Comparison of ENCODE assay signal across 19 mouse cellular contexts in genomic region chr11:7182409-7183042, GRCm38 (mm10). TPM values are rescaled to one million over a fixed set of nuclear protein-coding genes. Genes with fewer than 3 reads are reported as not detected.
DNase-seq lines count a peak whose midpoint lies in the region; ATAC-seq lines count a peak whose summit lies in the region.
"Had no signal": no experiment of that assay in that cellular context is flagged by ENCODE, and none has a peak within 500 bp of the region (broad histone marks: within the 10 kb centered on the region; RNA-seq: fewer than 3 reads in every experiment).

No protein-coding gene starts in this region.

- H3K27ac ChIP-seq in intestine, embryonic 14.5 days (ENCODE audit: low read depth) = no peak overlapping the region
- no peak overlapping the region for H3K27ac ChIP-seq in intestine, embryonic 16.5 days (ENCODE audit: low read length)
- H3K27ac ChIP-seq in forebrain, embryonic 15.5 days (replicated peaks) = no peak overlapping the region
- 0 out of 2 replicates have a peak overlapping the region, but pooled peaks have one; percentile 24 for H3K27ac ChIP-seq in midbrain, embryonic 10.5 days (replicated peaks)
- no peak overlapping the region for H3K27ac ChIP-seq in neural tube, embryonic 15.5 days (replicated peaks)
- H3K27ac ChIP-seq in liver, embryonic 12.5 days = no peak overlapping the region
- H3K27ac ChIP-seq: embryonic facial prominence, embryonic 13.5 days; liver, embryonic 13.5 days had no signal

- intact Hi-C loops in gastrocnemius, postnatal 14 days (cut with DNase I; ENCODE audit: low total_unique reads) = loop anchor here (10.0 kb wide), 1 partner anchor 1672 kb away; no protein-coding TSS in a partner anchor

- H3K9ac ChIP-seq in intestine, embryonic 14.5 days (ENCODE audit: low read length) = no peak overlapping the region
- H3K9ac ChIP-seq in intestine, embryonic 16.5 days (ENCODE audit: low read depth, low read length) = no peak overlapping the region
- H3K9ac ChIP-seq in forebrain, embryonic 15.5 days (replicated peaks) = no peak overlapping the region
- H3K9ac ChIP-seq in neural tube, embryonic 15.5 days (replicated peaks) = no peak overlapping the region
- H3K9ac ChIP-seq in liver, embryonic 12.5 days = no peak overlapping the region
- H3K9ac ChIP-seq: embryonic facial prominence, embryonic 13.5 days; liver, embryonic 13.5 days had no signal

- no peaks in the 10 kb centered on the region for H3K9me3 ChIP-seq in intestine, embryonic 14.5 days (ENCODE audit: control insufficient read depth, low read length)
- H3K9me3 ChIP-seq in intestine, embryonic 16.5 days (ENCODE audit: control insufficient read depth, low read length) = no peaks in the 10 kb centered on the region
- H3K9me3 ChIP-seq in forebrain, embryonic 15.5 days = no peaks in the 10 kb centered on the region
- H3K9me3 ChIP-seq in midbrain, embryonic 10.5 days (replicated peaks) = 0 out of 2 replicates have a peak, but pooled peaks cover 3% of the 10 kb centered on the region
- no peaks in the 10 kb centered on the region for H3K9me3 ChIP-seq in neural tube, embryonic 15.5 days (replicated peaks)
- no peaks in the 10 kb centered on the region for H3K9me3 ChIP-seq in liver, embryonic 12.5 days (replicated peaks)
- H3K9me3 ChIP-seq: embryonic facial prominence, embryonic 13.5 days; liver, embryonic 13.5 days had no signal

- no peak for DNase-seq in intestine, embryonic 14.5 days (ENCODE audit: low spot score)
- peak; percentile 54 for DNase-seq in midbrain, embryonic 10.5 days (ENCODE audit: low spot score)
- no peak for DNase-seq in left cerebral cortex, adult 11 months (ENCODE audit: low spot score)
- no peak for DNase-seq in gastrocnemius, postnatal 14 days
- DNase-seq: cerebellum, adult 2 months; heart, adult 11 months; kidney, adult 2 months; liver, embryonic 13.5 days; lung, postnatal 4 days; right cerebral cortex, postnatal 25 days had no signal

- H3K4me2 ChIP-seq in intestine, embryonic 14.5 days (ENCODE audit: low read length) = no peak overlapping the region
- H3K4me2 ChIP-seq in intestine, embryonic 16.5 days (ENCODE audit: low read depth, low read length) = no peak overlapping the region
- no peak overlapping the region for H3K4me2 ChIP-seq in forebrain, embryonic 15.5 days (replicated peaks)
- no peak overlapping the region for H3K4me2 ChIP-seq in neural tube, embryonic 15.5 days
- no peak overlapping the region for H3K4me2 ChIP-seq in liver, embryonic 12.5 days
- H3K4me2 ChIP-seq: embryonic facial prominence, embryonic 13.5 days; liver, embryonic 13.5 days had no signal

- WGBS in intestine, embryonic 14.5 days = 47% methylated on average over 8 of the region's 8 CpGs
- WGBS in intestine, embryonic 16.5 days = 44% methylated on average over 8 of the region's 8 CpGs
- WGBS in forebrain, embryonic 15.5 days = 5% methylated on average over 8 of the region's 8 CpGs
- 17% methylated on average over 8 of the region's 8 CpGs for WGBS in midbrain, embryonic 10.5 days
- 32% methylated on average over 8 of the region's 8 CpGs for WGBS in neural tube, embryonic 15.5 days
- 57% methylated on average over 8 of the region's 8 CpGs for WGBS in liver, embryonic 12.5 days (ENCODE audit: insufficient replicate concordance)

- no peaks in the 10 kb centered on the region for H3K36me3 ChIP-seq in intestine, embryonic 14.5 days (ENCODE audit: control insufficient read depth, insufficient read depth, low read length)
- no peaks in the 10 kb centered on the region for H3K36me3 ChIP-seq in intestine, embryonic 16.5 days (ENCODE audit: control insufficient read depth, insufficient read depth, low read length)
- no peaks in the 10 kb centered on the region for H3K36me3 ChIP-seq in forebrain, embryonic 15.5 days
- no peaks in the 10 kb centered on the region for H3K36me3 ChIP-seq in midbrain, embryonic 10.5 days
- no peaks in the 10 kb centered on the region for H3K36me3 ChIP-seq in neural tube, embryonic 15.5 days
- H3K36me3 ChIP-seq in liver, embryonic 12.5 days = no peaks in the 10 kb centered on the region
- H3K36me3 ChIP-seq: embryonic facial prominence, embryonic 13.5 days; liver, embryonic 13.5 days had no signal

- 0 out of 2 replicates have a peak, but pooled peaks have one; percentile 20 for ATAC-seq in intestine, embryonic 14.5 days (replicated peaks; ENCODE audit: low FRiP score, low TSS enrichment, low read depth)
- ATAC-seq in intestine, embryonic 16.5 days = no peak
- ATAC-seq in forebrain, embryonic 15.5 days (replicated peaks) = peak; percentile 60
- ATAC-seq in neural tube, embryonic 15.5 days (ENCODE audit: low FRiP score) = peak; percentile 40; the same call in 1 of the 2 replicates
- ATAC-seq in liver, embryonic 12.5 days = no peak

- no peak overlapping the region for H3K4me3 ChIP-seq in intestine, embryonic 14.5 days (ENCODE audit: low read depth, low read length)
- H3K4me3 ChIP-seq in intestine, embryonic 16.5 days (ENCODE audit: low read length) = no peak overlapping the region
- no peak overlapping the region for H3K4me3 ChIP-seq in forebrain, embryonic 15.5 days
- H3K4me3 ChIP-seq in midbrain, embryonic 10.5 days = no peak overlapping the region
- no peak overlapping the region for H3K4me3 ChIP-seq in neural tube, embryonic 15.5 days (replicated peaks)
- H3K4me3 ChIP-seq in liver, embryonic 12.5 days = no peak overlapping the region
- H3K4me3 ChIP-seq: embryonic facial prominence, embryonic 13.5 days; liver, embryonic 13.5 days had no signal

- no peaks in the 10 kb centered on the region; the same call in 1 of the 2 replicates for H3K4me1 ChIP-seq in intestine, embryonic 14.5 days (replicated peaks; ENCODE audit: control insufficient read depth, insufficient read depth, low read length)
- peaks cover 5% of the 10 kb centered on the region; the same call in 1 of the 2 replicates for H3K4me1 ChIP-seq in intestine, embryonic 16.5 days (ENCODE audit: control insufficient read depth, insufficient read depth, low read length)
- H3K4me1 ChIP-seq in forebrain, embryonic 15.5 days = peaks cover 10% of the 10 kb centered on the region
- H3K4me1 ChIP-seq in midbrain, embryonic 10.5 days = peaks cover 57% of the 10 kb centered on the region
- no peaks in the 10 kb centered on the region for H3K4me1 ChIP-seq in neural tube, embryonic 15.5 days
- H3K4me1 ChIP-seq in liver, embryonic 12.5 days = no peaks in the 10 kb centered on the region
- H3K4me1 ChIP-seq: liver, embryonic 13.5 days had no signal

- H3K27me3 ChIP-seq in intestine, embryonic 14.5 days (replicated peaks; ENCODE audit: control insufficient read depth, insufficient read depth, low read length) = no peaks in the 10 kb centered on the region
- H3K27me3 ChIP-seq in intestine, embryonic 16.5 days (replicated peaks; ENCODE audit: control insufficient read depth, insufficient read depth, low read length) = no peaks in the 10 kb centered on the region
- no peaks in the 10 kb centered on the region for H3K27me3 ChIP-seq in forebrain, embryonic 15.5 days
- no peaks in the 10 kb centered on the region; the same call in 1 of the 2 replicates for H3K27me3 ChIP-seq in midbrain, embryonic 10.5 days (ENCODE audit: low read depth, poor library complexity, severe bottlenecking)
- no peaks in the 10 kb centered on the region for H3K27me3 ChIP-seq in neural tube, embryonic 15.5 days (replicated peaks)
- no peaks in the 10 kb centered on the region for H3K27me3 ChIP-seq in liver, embryonic 12.5 days (replicated peaks)
- H3K27me3 ChIP-seq: embryonic facial prominence, embryonic 13.5 days; liver, embryonic 13.5 days had no signal

RNA-seq across cellular contexts. Expression of gene Gm11985, which starts 5.8 kb away (rescaled TPM):
- polyA plus RNA-seq in intestine, embryonic 14.5 days (2014; fragmentation: Nextera tagmentation; extraction: Ambion mirVana) = not detected in 2 replicates
- polyA plus RNA-seq in intestine, embryonic 16.5 days (2015; fragmentation: Nextera tagmentation; extraction: Ambion mirVana) = not detected in 2 replicates
- polyA plus RNA-seq in forebrain, embryonic 15.5 days (2015; fragmentation: Nextera tagmentation; extraction: Ambion mirVana) = not detected in 2 replicates
- polyA plus RNA-seq in midbrain, embryonic 10.5 days (2016; fragmentation: Nextera tagmentation; extraction: Ambion mirVana) = not detected in 2 replicates
- polyA plus RNA-seq in neural tube, embryonic 15.5 days (2015; fragmentation: Nextera tagmentation; extraction: Ambion mirVana) = not detected in 2 replicates
- total RNA-seq in gastrocnemius, postnatal 14 days (2021) = not detected
- not detected in 2 replicates for polyA plus RNA-seq in liver, embryonic 12.5 days (2016; fragmentation: Nextera tagmentation; extraction: Ambion mirVana)
- total RNA-seq: heart, postnatal 25 days; layer of hippocampus, adult 18-20 months; left cerebral cortex, postnatal 14 days had no signal
- polyA plus RNA-seq: cerebellum, adult 2 months; embryonic facial prominence, embryonic 13.5 days; kidney, adult 2 months; liver, embryonic 13.5 days; thymus, postnatal 0 days had no signal

RNA-seq across cellular contexts. Expression of gene Igfbp1, which starts 15.1 kb away (rescaled TPM):
- 0.15 and 0.57 TPM in 2 replicates for polyA plus RNA-seq in intestine, embryonic 14.5 days (2014; fragmentation: Nextera tagmentation; extraction: Ambion mirVana)
- polyA plus RNA-seq in intestine, embryonic 16.5 days (2015; fragmentation: Nextera tagmentation; extraction: Ambion mirVana) = 3.3 and 6.4 TPM in 2 replicates
- 0.14 TPM in 1 of 2 replicates, not detected in the other for polyA plus RNA-seq in forebrain, embryonic 15.5 days (2015; fragmentation: Nextera tagmentation; extraction: Ambion mirVana)
- polyA plus RNA-seq in midbrain, embryonic 10.5 days (2016; fragmentation: Nextera tagmentation; extraction: Ambion mirVana) = 0.22 and 0.25 TPM in 2 replicates
- polyA plus RNA-seq in neural tube, embryonic 15.5 days (2015; fragmentation: Nextera tagmentation; extraction: Ambion mirVana) = 0.10 and 0.38 TPM in 2 replicates
- not detected for total RNA-seq in gastrocnemius, postnatal 14 days (2021)
- 39.5 and 41.4 TPM in 2 replicates for polyA plus RNA-seq in liver, embryonic 12.5 days (2016; fragmentation: Nextera tagmentation; extraction: Ambion mirVana)
- total RNA-seq: heart, postnatal 25 days; layer of hippocampus, adult 18-20 months had no signal

RNA-seq across cellular contexts. Expression of gene Igfbp3, which starts 31.2 kb away (rescaled TPM):
- 49.4 and 49.5 TPM in 2 replicates for polyA plus RNA-seq in intestine, embryonic 14.5 days (2014; fragmentation: Nextera tagmentation; extraction: Ambion mirVana)
- 24.0 and 39.8 TPM in 2 replicates for polyA plus RNA-seq in intestine, embryonic 16.5 days (2015; fragmentation: Nextera tagmentation; extraction: Ambion mirVana)
- polyA plus RNA-seq in forebrain, embryonic 15.5 days (2015; fragmentation: Nextera tagmentation; extraction: Ambion mirVana) = 34.7 and 40.3 TPM in 2 replicates
- 8.2 and 9.6 TPM in 2 replicates for polyA plus RNA-seq in midbrain, embryonic 10.5 days (2016; fragmentation: Nextera tagmentation; extraction: Ambion mirVana)
- polyA plus RNA-seq in neural tube, embryonic 15.5 days (2015; fragmentation: Nextera tagmentation; extraction: Ambion mirVana) = 25.3 and 31.5 TPM in 2 replicates
- 10 to 100 TPM; 58.5 to 67.5 TPM for total RNA-seq in gastrocnemius, postnatal 14 days (2021)
- 42.6 and 43.2 TPM in 2 replicates for polyA plus RNA-seq in liver, embryonic 12.5 days (2016; fragmentation: Nextera tagmentation; extraction: Ambion mirVana)

Comparison
In these comparisons a context has a peak if more than half of its experiments do, and no peak if none do; other contexts are left out.
1. ATAC-seq: peak in intestine, embryonic 14.5 days (single experiment), forebrain, embryonic 15.5 days (single experiment) and neural tube, embryonic 15.5 days (single experiment); none in intestine, embryonic 16.5 days (single experiment) and liver, embryonic 12.5 days (single experiment).